Mouse (Mus musculus) colon, adult 2 months (tissue): ENCODE data around the gene Ppt1. TPM values are rescaled to one million over a fixed set of nuclear protein-coding genes. Genes with fewer than 3 reads are reported as not detected.

Source experiments
- polyA plus RNA-seq: library from polyadenylated mRNA; depleted of rRNA; stranded (reverse); fragments of >200 nt; gene quantifications from 2 replicates; pipeline ENCODE4 v1.2.3, GENCODE M21; 2012; rRNA removed

Gene Ppt1
- polyA plus RNA-seq = 12.1 and 17.2 TPM in 2 replicates

GRCm38 (mm10) chr4:122835530-122836402, at the start of gene Ppt1:
Gene Ppt1 (plus strand): TSS chr4:122836242.

GRCm38 (mm10) chr4:122885768-122886578, 49.9 kb downstream of the Ppt1 start, which contains the start of gene Cap1:
Gene Cap1 (minus strand): TSS chr4:122886056.

Other genes starting within 250 kb of the Ppt1 start
- gene 9530002B09Rik, start 147.0 kb upstream of the Ppt1 start, polyA plus RNA-seq = not detected in 2 replicates
- gene Cap1, start 49.8 kb downstream of the Ppt1 start, polyA plus RNA-seq = 104 and 107 TPM in 2 replicates
- 3.5 and 4.2 TPM in 2 replicates for gene Mfsd2a, start 124.9 kb downstream of the Ppt1 start, polyA plus RNA-seq
- gene Mycl, start 159.4 kb downstream of the Ppt1 start, polyA plus RNA-seq = 8.3 and 9.4 TPM in 2 replicates
- gene Trit1, start 180.4 kb downstream of the Ppt1 start, polyA plus RNA-seq = 3.2 and 3.9 TPM in 2 replicates